ENCODE assay signal across 16 mouse cellular contexts in the genomic region with DNA sequence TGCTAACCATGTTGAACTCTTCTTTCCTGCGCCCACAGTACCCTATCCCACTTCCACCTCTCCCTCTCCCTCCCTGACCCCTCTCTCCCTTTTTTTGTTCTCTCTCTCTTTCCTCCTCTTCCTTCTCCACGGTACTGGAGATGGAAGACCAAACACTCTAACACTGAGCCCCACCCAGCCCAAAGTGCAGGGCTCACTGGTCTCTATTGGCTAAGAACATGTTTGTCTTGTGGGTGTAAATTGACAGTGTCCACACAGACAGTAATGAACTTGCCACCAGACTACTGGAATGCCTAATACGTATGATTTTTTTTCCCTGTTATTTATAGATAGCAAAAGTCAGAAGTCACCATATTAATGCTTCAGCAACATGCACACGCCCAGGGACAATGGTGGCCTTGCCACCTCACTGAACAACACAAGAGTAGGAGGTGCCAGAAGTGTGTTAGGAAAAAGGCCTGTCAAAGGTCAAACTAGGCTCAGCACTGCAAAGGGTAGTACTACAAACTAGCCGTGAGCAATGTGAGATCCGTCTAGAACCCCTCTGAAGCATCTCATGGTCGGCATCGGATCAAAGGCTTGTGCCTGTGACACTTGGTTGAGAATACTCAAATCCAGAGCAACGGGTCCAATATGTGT.
DNase-seq lines count a peak whose midpoint lies in the region; ATAC-seq and TF ChIP-seq lines count a peak whose summit lies in the region.
"Had no signal": no experiment of that assay in that cellular context is flagged by ENCODE, and none has a peak within 500 bp of the region (broad histone marks: within the 10 kb centered on the region; RNA-seq: fewer than 3 reads in every experiment).

No protein-coding gene starts in this region.

- no peak for DNase-seq in layer of hippocampus, adult 2 months (ENCODE audit: low spot score in 2 of 2)
- no peak for DNase-seq in layer of hippocampus, adult 9-11 months
- DNase-seq in liver, postnatal 0 days, result peak; percentile 35
- no peak for DNase-seq in left cerebral cortex, adult 8-10 months (ENCODE audit: low spot score in 2 of 2)
- DNase-seq in cerebellum, postnatal 36 days, result no peak
- DNase-seq in ovary, postnatal 10 days (ENCODE audit: low spot score), result no peak
- DNase-seq: B cell, adult 2 months; gastrocnemius, postnatal 14 days; lung, postnatal 4 days had no signal

- H3K4me3 ChIP-seq in layer of hippocampus, adult 2 months, result no peak overlapping the region
- no peak overlapping the region for H3K4me3 ChIP-seq in ES-Bruce4 (ENCODE audit: low read depth, low read length)
- no peak overlapping the region for H3K4me3 ChIP-seq in intestine, postnatal 0 days (ENCODE audit: low read depth, low read length)
- no peak overlapping the region for H3K4me3 ChIP-seq in liver, postnatal 0 days (ENCODE audit: low read depth, low read length)
- H3K4me3 ChIP-seq: limb, embryonic 12.5 days had no signal

- peaks cover 10% of the 10 kb centered on the region for H3K4me1 ChIP-seq in ES-Bruce4 (ENCODE audit: control insufficient read depth, insufficient read depth, low read length)
- H3K4me1 ChIP-seq in intestine, postnatal 0 days (replicated peaks; ENCODE audit: control insufficient read depth, insufficient read depth, low read length), result no peaks in the 10 kb centered on the region
- H3K4me1 ChIP-seq in liver, postnatal 0 days (ENCODE audit: insufficient read depth), result peaks cover 16% of the 10 kb centered on the region

- WGBS in intestine, postnatal 0 days, result 52% methylated on average over 9 of the region's 9 CpGs
- WGBS in liver, postnatal 0 days (ENCODE audit: insufficient replicate concordance), result 57% methylated on average over 9 of the region's 9 CpGs

- ATAC-seq in intestine, postnatal 0 days, result peak; percentile 90
- ATAC-seq in liver, postnatal 0 days, result peak; percentile 79
- ATAC-seq: inflammation-experienced regulatory T-cells, adult 6 months; Patski had no signal

- no peaks in the 10 kb centered on the region for H3K27me3 ChIP-seq in ES-Bruce4 (ENCODE audit: control insufficient read depth, insufficient read depth, low read length, poor library complexity, severe bottlenecking)
- H3K27me3 ChIP-seq in intestine, postnatal 0 days (replicated peaks; ENCODE audit: control insufficient read depth, insufficient read depth, low read length), result no peaks in the 10 kb centered on the region
- H3K27me3 ChIP-seq in liver, postnatal 0 days (ENCODE audit: insufficient read depth, low read length), result no peaks in the 10 kb centered on the region
- H3K27me3 ChIP-seq: limb, embryonic 12.5 days; Patski had no signal

- H3K4me2 ChIP-seq in intestine, postnatal 0 days (replicated peaks; ENCODE audit: low read depth), result peak overlapping the region; percentile 13; the same call in 1 of the 2 replicates
- H3K4me2 ChIP-seq in liver, postnatal 0 days (ENCODE audit: low read depth, low read length), result no peak overlapping the region
- H3K4me2 ChIP-seq: limb, embryonic 12.5 days; midbrain, embryonic 11.5 days had no signal

- H3K36me3 ChIP-seq in ES-Bruce4 (ENCODE audit: control insufficient read depth, insufficient read depth, low read length, poor library complexity, severe bottlenecking), result 0 out of 2 replicates have a peak, but pooled peaks cover under 1% of the 10 kb centered on the region
- peaks cover 12% of the 10 kb centered on the region; the same call in 1 of the 2 replicates for H3K36me3 ChIP-seq in intestine, postnatal 0 days (ENCODE audit: control insufficient read depth, insufficient read depth)
- peaks cover 10% of the 10 kb centered on the region for H3K36me3 ChIP-seq in liver, postnatal 0 days (replicated peaks; ENCODE audit: insufficient read depth, low read length)

- TF ChIP-seq EP300 in ES-Bruce4 (IDR thresholded peaks at IDR 0.05; ENCODE audit: insufficient read depth, low read depth, low read length), result no peak
- no peak for TF ChIP-seq EP300 in liver, postnatal 0 days (IDR thresholded peaks at IDR 0.05; ENCODE audit: low read depth)

- H3K27ac ChIP-seq in layer of hippocampus, adult 2 months, result peak overlapping the region; percentile 85
- peak overlapping the region; percentile 74 for H3K27ac ChIP-seq in ES-Bruce4 (ENCODE audit: insufficient read depth, low read length)
- no peak overlapping the region; the same call in 1 of the 2 replicates for H3K27ac ChIP-seq in intestine, postnatal 0 days (ENCODE audit: low read depth, low read length)
- H3K27ac ChIP-seq in liver, postnatal 0 days (ENCODE audit: low read depth), result peak overlapping the region; percentile 57
- H3K27ac ChIP-seq: kidney, postnatal 0 days; limb, embryonic 12.5 days had no signal

- no peak for TF ChIP-seq POLR2A in ES-Bruce4 (IDR thresholded peaks at IDR 0.05; ENCODE audit: insufficient read depth, low read length)

- no peak overlapping the region for H3K9ac ChIP-seq in ES-Bruce4 (ENCODE audit: low read depth, poor library complexity, severe bottlenecking)
- H3K9ac ChIP-seq in intestine, postnatal 0 days (ENCODE audit: low read depth, low read length), result no peak overlapping the region
- no peak overlapping the region for H3K9ac ChIP-seq in liver, postnatal 0 days (replicated peaks)
- H3K9ac ChIP-seq: limb, embryonic 12.5 days had no signal

- H3K9me3 ChIP-seq in ES-Bruce4 (replicated peaks; ENCODE audit: control insufficient read depth, insufficient read depth, low read length, poor library complexity, severe bottlenecking), result no peaks in the 10 kb centered on the region
- H3K9me3 ChIP-seq in intestine, postnatal 0 days (ENCODE audit: control insufficient read depth), result no peaks in the 10 kb centered on the region
- no peaks in the 10 kb centered on the region for H3K9me3 ChIP-seq in liver, postnatal 0 days (ENCODE audit: low read length)
- H3K9me3 ChIP-seq: limb, embryonic 12.5 days had no signal

- TF ChIP-seq CTCF in layer of hippocampus, adult 2 months (conservative IDR thresholded peaks at IDR 0.05), result no peak
- TF ChIP-seq CTCF in ES-Bruce4 (IDR thresholded peaks at IDR 0.05; ENCODE audit: low read depth, low read length), result no peak
- TF ChIP-seq CTCF in intestine, postnatal 0 days (IDR thresholded peaks at IDR 0.05; ENCODE audit: low read depth), result no peak
- no peak for TF ChIP-seq CTCF in liver, postnatal 0 days (IDR thresholded peaks at IDR 0.05; ENCODE audit: low read depth)
